Mouse (Mus musculus): ENCODE results near the gene Drg2. TPM values are rescaled to one million over a fixed set of nuclear protein-coding genes. Genes with fewer than 3 reads are reported as not detected.

The Drg2 gene
- 91.5 and 95.5 TPM in 2 replicates for polyA plus RNA-seq (2015; fragmentation: Nextera tagmentation; extraction: Ambion mirVana)

GRCm38 (mm10) chr11:60454080-60454744 lies at the start of gene Drg2:
TSS of gene Drg2 (plus strand) at chr11:60454591.
- H3K27ac ChIP-seq, result peak within 1 kb of the TSS; percentile 47; the same call in 1 of the 2 replicates
- 5% methylated on average over 27 of the region's 27 CpGs for WGBS
- peak within 1 kb of the TSS; percentile 86 for H3K4me2 ChIP-seq (replicated peaks)
- peak within 1 kb of the TSS; percentile 63 for H3K4me3 ChIP-seq (replicated peaks)
- peaks cover 32% of the 10 kb centered on the region for H3K36me3 ChIP-seq
- peak within 1 kb of the TSS; percentile 77 for H3K9ac ChIP-seq (replicated peaks)
- H3K27me3 ChIP-seq, result no peaks in the 10 kb centered on the region
- peaks cover 19% of the 10 kb centered on the region for H3K4me1 ChIP-seq (replicated peaks)
- ATAC-seq, result peak; percentile 93
- H3K9me3 ChIP-seq, result no peaks in the 10 kb centered on the region

GRCm38 (mm10) chr11:60406606-60407005 lies 47.8 kb upstream of the Drg2 start:
- H3K4me2 ChIP-seq (replicated peaks), result no peak overlapping the region
- H3K4me1 ChIP-seq (replicated peaks), result no peaks in the 10 kb centered on the region
- no peak overlapping the region for H3K4me3 ChIP-seq (replicated peaks)
- peaks cover 71% of the 10 kb centered on the region for H3K36me3 ChIP-seq
- no peaks in the 10 kb centered on the region for H3K27me3 ChIP-seq
- H3K27ac ChIP-seq, result no peak overlapping the region
- WGBS, result 97% methylated on average over 1 of the region's 1 CpGs
- no peaks in the 10 kb centered on the region for H3K9me3 ChIP-seq
- no peak overlapping the region for H3K9ac ChIP-seq (replicated peaks)
- no peak for ATAC-seq

- 16% methylated on average over 3 of the region's 3 CpGs for WGBS
These were observed 42.2 kb upstream of the Drg2 start for GRCm38 (mm10) chr11:60412173-60412572.

GRCm38 (mm10) chr11:60412921-60413320 lies 41.5 kb upstream of the Drg2 start:
- WGBS, result 93% methylated on average over 2 of the region's 2 CpGs
- Histone ChIP-seq H3K9me3 (no peaks in the 10 kb centered on the region), H3K27me3 (no peaks in the 10 kb centered on the region), H3K4me2 (replicated peaks) (no peak overlapping the region), H3K36me3 (peaks cover 13% of the 10 kb centered on the region), H3K9ac (replicated peaks) (no peak overlapping the region), H3K4me1 (replicated peaks) (peaks cover 25% of the 10 kb centered on the region), H3K4me3 (replicated peaks) (no peak overlapping the region), H3K27ac (no peak overlapping the region)
- ATAC-seq, result no peak

More at GRCm38 (mm10) chr11:60412173-60412572, 42.2 kb upstream of the Drg2 start:
- H3K4me2 ChIP-seq (replicated peaks), result no peak overlapping the region
- peaks cover 24% of the 10 kb centered on the region for H3K4me1 ChIP-seq (replicated peaks)
- no peak overlapping the region for H3K4me3 ChIP-seq (replicated peaks)
- no peaks in the 10 kb centered on the region for H3K9me3 ChIP-seq
- H3K27me3 ChIP-seq, result no peaks in the 10 kb centered on the region
- H3K9ac ChIP-seq (replicated peaks), result no peak overlapping the region
- no peak overlapping the region for H3K27ac ChIP-seq
- no peak for ATAC-seq
- peaks cover 20% of the 10 kb centered on the region for H3K36me3 ChIP-seq

GRCm38 (mm10) chr11:60416590-60416962 lies 37.8 kb upstream of the Drg2 start:
- H3K36me3 ChIP-seq, result no peaks in the 10 kb centered on the region
- H3K4me2 ChIP-seq (replicated peaks), result peak overlapping the region; percentile 95
- peak overlapping the region; percentile 68 for H3K27ac ChIP-seq
- ATAC-seq, result no peak; the same call in 1 of the 2 replicates
- peak overlapping the region; percentile 82 for H3K4me3 ChIP-seq (replicated peaks)
- WGBS, result under 1% methylated on average over 21 of the region's 21 CpGs
- peaks cover 43% of the 10 kb centered on the region for H3K4me1 ChIP-seq (replicated peaks)
- H3K27me3 ChIP-seq, result no peaks in the 10 kb centered on the region
- peak overlapping the region; percentile 85 for H3K9ac ChIP-seq (replicated peaks)
- H3K9me3 ChIP-seq, result no peaks in the 10 kb centered on the region

- Histone ChIP-seq H3K27me3 (no peaks in the 10 kb centered on the region), H3K4me2 (replicated peaks) (peak within 1 kb of the TSS; percentile 95), H3K9me3 (no peaks in the 10 kb centered on the region), H3K9ac (replicated peaks) (peak within 1 kb of the TSS; percentile 87), H3K4me3 (replicated peaks) (peak within 1 kb of the TSS; percentile 82), H3K4me1 (replicated peaks) (peaks cover 43% of the 10 kb centered on the region), H3K36me3 (no peaks in the 10 kb centered on the region), H3K27ac (peak within 1 kb of the TSS; percentile 79)
- WGBS, result under 1% methylated on average over 75 of the region's 81 CpGs
- ATAC-seq, result peak; percentile 97
These were observed 37.3 kb upstream of the Drg2 start, which contains the start of gene Gid4 for GRCm38 (mm10) chr11:60416963-60417716. TSS of gene Gid4 (plus strand) at chr11:60417145.

- H3K9ac ChIP-seq (replicated peaks), result peak within 1 kb of the TSS; percentile 87
These were observed 36.5 kb upstream of the Drg2 start, which contains the start of gene Atpaf2 for GRCm38 (mm10) chr11:60417717-60418472. TSS of gene Atpaf2 (minus strand) at chr11:60418457.

GRCm38 (mm10) chr11:60418473-60418803 lies 36.0 kb upstream of the Drg2 start:
- H3K27me3 ChIP-seq, result no peaks in the 10 kb centered on the region
- peaks cover 43% of the 10 kb centered on the region for H3K4me1 ChIP-seq (replicated peaks)
- H3K36me3 ChIP-seq, result no peaks in the 10 kb centered on the region
- no peak for ATAC-seq
- peak overlapping the region; percentile 82 for H3K4me3 ChIP-seq (replicated peaks)
- peak overlapping the region; percentile 79; the same call in 1 of the 2 replicates for H3K27ac ChIP-seq
- H3K9me3 ChIP-seq, result no peaks in the 10 kb centered on the region
- WGBS, result 32% methylated on average over 6 of the region's 6 CpGs
- H3K9ac ChIP-seq (replicated peaks), result peak overlapping the region; percentile 87
- H3K4me2 ChIP-seq (replicated peaks), result peak overlapping the region; percentile 95

More at GRCm38 (mm10) chr11:60417717-60418472, 36.5 kb upstream of the Drg2 start, which contains the start of gene Atpaf2:
- Histone ChIP-seq H3K4me2 (replicated peaks) (peak within 1 kb of the TSS; percentile 95), H3K27me3 (no peaks in the 10 kb centered on the region), H3K36me3 (no peaks in the 10 kb centered on the region), H3K9me3 (no peaks in the 10 kb centered on the region), H3K27ac (peak within 1 kb of the TSS; percentile 79), H3K4me1 (replicated peaks) (peaks cover 43% of the 10 kb centered on the region), H3K4me3 (replicated peaks) (peak within 1 kb of the TSS; percentile 82)
- peak; percentile 67 for ATAC-seq
- WGBS, result 1% methylated on average over 38 of the region's 39 CpGs

GRCm38 (mm10) chr11:60422046-60422668 lies 32.2 kb upstream of the Drg2 start:
- Histone ChIP-seq H3K9me3 (no peaks in the 10 kb centered on the region), H3K4me1 (replicated peaks) (peaks cover 19% of the 10 kb centered on the region), H3K27me3 (no peaks in the 10 kb centered on the region), H3K36me3 (peaks cover 10% of the 10 kb centered on the region), H3K27ac (no peak overlapping the region), H3K4me3 (replicated peaks) (no peak overlapping the region), H3K4me2 (replicated peaks) (no peak overlapping the region), H3K9ac (replicated peaks) (no peak overlapping the region)
- 61% methylated on average over 6 of the region's 6 CpGs for WGBS
- ATAC-seq, result no peak

- Histone ChIP-seq H3K4me3 (replicated peaks) (no peak overlapping the region), H3K4me2 (replicated peaks) (no peak overlapping the region), H3K9me3 (no peaks in the 10 kb centered on the region), H3K4me1 (replicated peaks) (peaks cover 17% of the 10 kb centered on the region), H3K27ac (no peak overlapping the region), H3K9ac (replicated peaks) (no peak overlapping the region), H3K36me3 (peaks cover 18% of the 10 kb centered on the region), H3K27me3 (no peaks in the 10 kb centered on the region)
- no peak for ATAC-seq
- WGBS, result 74% methylated on average over 1 of the region's 1 CpGs
These were observed 31.4 kb upstream of the Drg2 start for GRCm38 (mm10) chr11:60423006-60423405.

- H3K27ac ChIP-seq, result no peak overlapping the region
- WGBS, result 76% methylated on average over 1 of the region's 1 CpGs
- no peaks in the 10 kb centered on the region for H3K4me1 ChIP-seq (replicated peaks)
- no peaks in the 10 kb centered on the region for H3K9me3 ChIP-seq
- no peak overlapping the region for H3K9ac ChIP-seq (replicated peaks)
- no peak overlapping the region for H3K4me3 ChIP-seq (replicated peaks)
- no peaks in the 10 kb centered on the region for H3K27me3 ChIP-seq
- ATAC-seq, result no peak
- peaks cover 35% of the 10 kb centered on the region for H3K36me3 ChIP-seq
- no peak overlapping the region for H3K4me2 ChIP-seq (replicated peaks)
These were observed 28.0 kb upstream of the Drg2 start for GRCm38 (mm10) chr11:60426417-60426816.
